Mouse (Mus musculus): ENCODE measurements around the gene Amy2a5.
"Not testable (repeated sequence)": the region's sequence is repeated elsewhere in the genome, so short reads cannot be mapped to it uniquely, and the experiment has no call there.

DNA sequence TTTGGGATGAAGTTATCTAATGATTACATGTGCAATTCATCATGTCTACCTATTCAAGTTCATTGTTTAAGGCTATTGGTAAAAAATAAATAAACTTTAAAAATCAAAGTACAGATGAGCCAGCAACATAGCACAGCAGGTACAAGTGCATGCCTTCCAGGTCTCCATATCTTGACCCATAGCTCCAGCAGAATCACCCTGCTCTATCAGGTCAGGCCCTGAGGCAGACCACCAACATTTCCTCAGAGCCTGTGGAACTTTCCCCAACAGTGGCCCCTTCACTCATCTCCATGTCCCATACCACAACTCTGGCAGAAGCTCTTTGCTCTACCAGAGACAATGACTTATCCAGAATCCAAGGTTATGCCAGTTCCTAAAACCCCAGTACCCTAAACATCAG, 21.6 kb upstream of the Amy2a5 start:
- not testable (repeated sequence) for TF ChIP-seq CTCF, EP300 (IDR thresholded peaks at IDR 0.05)

Measured in lung, postnatal 0 days (tissue).